Mouse (Mus musculus) intestine, embryonic 14.5 days (tissue): ENCODE results near the gene Tada3. TPM values are rescaled to one million over a fixed set of nuclear protein-coding genes. Genes with fewer than 3 reads are reported as not detected.

Experiments
- ATAC-seq: fragments of 200-750 bp; cut with Nextera tagmentation; replicated peaks from 2 replicates; pipeline ENCODE4 v1.8.0; 2017; ENCODE audit warnings: low read depth, moderate number of reproducible peaks, moderate TSS enrichment, moderate library complexity; ENCODE audit not compliant: low FRiP score, low TSS enrichment
- DNase-seq: peaks from one replicate; pipeline ENCODE4 v3.0.0-alpha.2; 2018; ENCODE audit warnings: low spot score
- H3K27ac ChIP-seq: fragments of 300-500 bp; sonication (generic); 2 replicates; pipeline ENCODE4 v1.5.1; 2014; ENCODE audit warnings: low read depth, mild to moderate bottlenecking, control low read depth
- H3K27me3 ChIP-seq: fragments of 300-500 bp; sonication (generic); replicated peaks from 2 replicates; pipeline ENCODE4 v1.6.1; 2014; ENCODE audit warnings: low read length, control low read depth; ENCODE audit not compliant: control insufficient read depth, insufficient read depth
- H3K36me3 ChIP-seq: fragments of 300-500 bp; sonication (generic); 2 replicates; pipeline ENCODE4 v1.6.1; 2014; ENCODE audit warnings: low read length, control low read depth; ENCODE audit not compliant: control insufficient read depth, insufficient read depth
- H3K4me1 ChIP-seq: fragments of 300-500 bp; sonication (generic); replicated peaks from 2 replicates; pipeline ENCODE4 v1.6.1; 2014; ENCODE audit warnings: low read length, control low read depth, mixed read lengths; ENCODE audit not compliant: control insufficient read depth, insufficient read depth
- H3K4me2 ChIP-seq: fragments of 300-500 bp; sonication (generic); 2 replicates; pipeline ENCODE4 v1.6.1; 2014; ENCODE audit warnings: low read length
- H3K4me3 ChIP-seq: fragments of 300-500 bp; sonication (generic); 2 replicates; pipeline ENCODE4 v1.5.1; 2014; ENCODE audit warnings: low read depth, low read length, control low read depth, mixed read lengths
- H3K9ac ChIP-seq: fragments of 300-500 bp; sonication (generic); 2 replicates; pipeline ENCODE4 v1.6.1; 2014; ENCODE audit warnings: mild to moderate bottlenecking, low read length
- H3K9me3 ChIP-seq: fragments of 300-500 bp; sonication (generic); 2 replicates; pipeline ENCODE4 v1.6.1; 2016; ENCODE audit warnings: low read length, control low read depth; ENCODE audit not compliant: control insufficient read depth
- WGBS: fragments of 180-500 bp; shearing (Covaris S2); extraction: QIAGEN DNeasy Blood & Tissue Kit; methylation state at CpG from one replicate; pipeline ENCODE4 v1.1.7; 2014; 5-methylcytosine and 5-hydroxymethylcytosine counted together
- polyA plus RNA-seq: library from polyadenylated mRNA; unstranded; fragments of >200 nt; fragmentation: Nextera tagmentation; extraction: Ambion mirVana; gene quantifications from 2 replicates; pipeline ENCODE4 v1.2.1, GENCODE M21; 2014

Tada3 gene
- polyA plus RNA-seq, 1 experiment from 2014 or later, result 50.5 TPM

- no peak overlapping the region for H3K4me3 ChIP-seq
- WGBS, result 90% methylated on average over 11 of the region's 11 CpGs
- ATAC-seq (no peak), DNase-seq (no peak)
- no peak overlapping the region for H3K4me2 ChIP-seq
- H3K27me3 ChIP-seq, result no peaks in the 10 kb centered on the region
- H3K27ac ChIP-seq, result no peak overlapping the region
- H3K9ac ChIP-seq, result no peak overlapping the region
- H3K36me3 ChIP-seq, result peaks cover 56% of the 10 kb centered on the region
- no peaks in the 10 kb centered on the region for H3K9me3 ChIP-seq
- peaks cover 10% of the 10 kb centered on the region for H3K4me1 ChIP-seq
Observed at GRCm38 (mm10) chr6:113380480-113380879, 2.8 kb upstream of the Tada3 start.

GRCm38 (mm10) chr6:113379246-113379645, 1.6 kb upstream of the Tada3 start:
- Histone ChIP-seq H3K4me2 (peak overlapping the region; percentile 98), H3K36me3 (peaks cover 56% of the 10 kb centered on the region), H3K9ac (peak overlapping the region; percentile 94), H3K27ac (no peak overlapping the region), H3K4me1 (peaks cover 10% of the 10 kb centered on the region), H3K9me3 (no peaks in the 10 kb centered on the region), H3K4me3 (peak overlapping the region; percentile 68), H3K27me3 (no peaks in the 10 kb centered on the region)
- WGBS, result 79% methylated on average over 6 of the region's 6 CpGs
- DNase-seq, result no peak
- no peak for ATAC-seq

GRCm38 (mm10) chr6:113377172-113377495, 549 bp downstream of the Tada3 start:
- H3K4me2 ChIP-seq, result peak overlapping the region; percentile 98
- H3K4me1 ChIP-seq, result peaks cover 10% of the 10 kb centered on the region
- H3K9me3 ChIP-seq, result no peaks in the 10 kb centered on the region
- WGBS, result 8% methylated on average over 7 of the region's 7 CpGs
- peak overlapping the region; percentile 68 for H3K4me3 ChIP-seq
- no peak for ATAC-seq
- H3K36me3 ChIP-seq, result peaks cover 56% of the 10 kb centered on the region
- peak overlapping the region; percentile 94 for H3K9ac ChIP-seq
- H3K27me3 ChIP-seq, result no peaks in the 10 kb centered on the region
- peak overlapping the region; percentile 97 for H3K27ac ChIP-seq
- no peak for DNase-seq

- H3K9ac ChIP-seq, result no peak overlapping the region
- peaks cover 71% of the 10 kb centered on the region for H3K36me3 ChIP-seq
- no peak overlapping the region for H3K4me3 ChIP-seq
- H3K27ac ChIP-seq, result no peak overlapping the region
- DNase-seq (no peak), ATAC-seq (no peak)
- 90% methylated on average over 4 of the region's 4 CpGs for WGBS
- H3K4me2 ChIP-seq, result no peak overlapping the region
- no peaks in the 10 kb centered on the region for H3K27me3 ChIP-seq
- no peaks in the 10 kb centered on the region for H3K9me3 ChIP-seq
- no peaks in the 10 kb centered on the region; the same call in 1 of the 2 replicates for H3K4me1 ChIP-seq
Observed at GRCm38 (mm10) chr6:113373491-113373890, 4.2 kb downstream of the Tada3 start.

DNA sequence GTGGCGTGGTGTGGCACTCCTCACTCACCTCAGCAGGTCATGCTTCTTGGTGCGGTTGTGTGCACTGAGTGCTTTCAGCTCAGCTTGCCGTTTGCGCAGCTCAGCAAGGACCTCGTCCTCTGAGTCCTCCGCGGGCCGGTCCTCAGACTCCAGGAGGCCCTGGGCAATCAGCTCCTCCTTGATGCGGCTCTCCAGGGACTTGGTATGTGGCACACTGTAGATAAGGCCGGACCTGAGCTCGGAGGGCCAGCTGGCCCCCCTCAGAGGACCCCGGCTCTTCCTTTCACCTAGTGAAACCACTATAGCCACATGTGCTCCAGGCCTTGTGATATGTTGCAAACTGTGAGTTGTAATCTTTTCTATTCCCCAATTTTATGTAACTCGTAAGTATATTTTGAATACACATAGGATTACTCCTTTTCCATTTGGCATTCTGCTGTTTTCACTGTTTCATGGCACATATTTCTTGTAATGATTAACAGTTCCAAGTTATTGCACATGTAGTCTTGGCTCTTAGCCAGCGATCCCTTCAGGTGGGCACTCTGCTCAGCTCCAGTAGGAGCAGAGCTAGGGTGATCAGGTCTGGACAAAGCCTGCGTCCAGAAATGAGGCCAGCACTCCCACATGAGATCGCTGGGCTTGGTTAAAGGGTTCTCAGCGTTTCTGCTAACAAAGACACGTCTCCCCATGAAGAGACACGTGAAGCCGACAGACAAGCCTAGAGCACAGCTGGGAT, 7.3 kb downstream of the Tada3 start:
- no peaks in the 10 kb centered on the region for H3K9me3 ChIP-seq
- no peak overlapping the region for H3K27ac ChIP-seq
- H3K9ac ChIP-seq, result no peak overlapping the region
- DNase-seq (no peak), ATAC-seq (no peak)
- H3K36me3 ChIP-seq, result peaks cover 88% of the 10 kb centered on the region
- WGBS, result 94% methylated on average over 20 of the region's 20 CpGs
- H3K4me1 ChIP-seq, result no peaks in the 10 kb centered on the region
- H3K4me2 ChIP-seq, result no peak overlapping the region
- no peak overlapping the region for H3K4me3 ChIP-seq
- no peaks in the 10 kb centered on the region for H3K27me3 ChIP-seq

- Histone ChIP-seq H3K36me3 (peaks cover 70% of the 10 kb centered on the region), H3K9me3 (no peaks in the 10 kb centered on the region), H3K9ac (no peak overlapping the region), H3K4me1 (no peaks in the 10 kb centered on the region), H3K27me3 (no peaks in the 10 kb centered on the region), H3K4me2 (no peak overlapping the region), H3K4me3 (no peak overlapping the region), H3K27ac (no peak overlapping the region)
- ATAC-seq, result no peak
- 83% methylated on average over 5 of the region's 5 CpGs for WGBS
- DNase-seq, result no peak
Observed at GRCm38 (mm10) chr6:113368577-113368976, 9.1 kb downstream of the Tada3 start.

- DNase-seq (no peak), ATAC-seq (no peak)
- Histone ChIP-seq H3K4me1 (no peaks in the 10 kb centered on the region), H3K4me2 (no peak overlapping the region), H3K27me3 (no peaks in the 10 kb centered on the region), H3K9ac (no peak overlapping the region), H3K27ac (no peak overlapping the region), H3K4me3 (no peak overlapping the region), H3K36me3 (peaks cover 65% of the 10 kb centered on the region), H3K9me3 (no peaks in the 10 kb centered on the region)
- WGBS, result 88% methylated on average over 7 of the region's 7 CpGs
Observed at GRCm38 (mm10) chr6:113368124-113368523, 9.6 kb downstream of the Tada3 start.

DNA sequence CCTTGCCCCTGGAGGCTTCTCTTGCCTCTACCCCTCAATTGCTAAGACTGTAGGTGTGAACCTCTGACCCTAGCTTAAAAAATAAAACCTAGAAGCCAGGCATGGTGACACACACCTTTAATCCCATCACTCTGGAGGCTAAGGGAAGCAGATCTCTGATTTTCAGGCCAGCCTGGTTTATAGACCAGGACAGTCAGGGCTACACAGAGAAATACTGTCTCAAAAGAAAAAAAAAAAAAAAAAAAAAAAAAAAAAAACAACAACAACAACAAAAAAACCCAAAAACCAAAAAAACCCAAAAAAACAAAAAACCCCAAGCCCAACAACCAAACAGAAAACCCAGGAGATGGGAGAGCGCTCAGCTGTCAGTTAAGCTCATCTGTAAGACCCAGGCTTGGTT, 10.1 kb downstream of the Tada3 start:
- Histone ChIP-seq H3K4me2 (no peak overlapping the region), H3K36me3 (peaks cover 60% of the 10 kb centered on the region), H3K4me1 (no peaks in the 10 kb centered on the region), H3K9ac (no peak overlapping the region), H3K27me3 (no peaks in the 10 kb centered on the region), H3K4me3 (no peak overlapping the region), H3K27ac (no peak overlapping the region), H3K9me3 (no peaks in the 10 kb centered on the region)
- WGBS, result 95% methylated on average over 1 of the region's 1 CpGs
- ATAC-seq (no peak), DNase-seq (no peak)

DNA sequence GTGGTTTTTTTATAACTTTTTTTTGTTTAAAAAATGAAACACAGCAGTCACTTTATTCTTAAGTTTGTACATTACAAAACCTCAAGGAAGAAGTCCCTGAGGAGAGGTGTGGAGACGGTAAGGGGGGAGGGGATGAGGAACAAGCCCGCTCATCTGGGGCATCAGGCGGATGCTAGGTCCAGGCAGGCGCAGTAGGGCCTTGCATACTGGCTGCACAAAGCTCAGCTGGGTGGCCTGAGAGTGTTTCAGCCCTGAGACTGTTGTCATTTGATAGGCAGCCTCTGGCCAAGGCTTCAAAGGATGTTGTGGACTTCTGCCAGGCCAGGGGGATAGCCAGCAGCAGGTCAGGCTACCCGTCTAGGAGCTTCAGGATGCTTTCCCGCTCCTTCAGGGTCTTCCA, 11.0 kb downstream of the Tada3 start:
- no peaks in the 10 kb centered on the region for H3K9me3 ChIP-seq
- DNase-seq, result no peak
- no peak overlapping the region for H3K4me3 ChIP-seq
- no peaks in the 10 kb centered on the region for H3K4me1 ChIP-seq
- no peak for ATAC-seq
- no peak overlapping the region for H3K4me2 ChIP-seq
- H3K36me3 ChIP-seq, result peaks cover 51% of the 10 kb centered on the region
- 91% methylated on average over 6 of the region's 6 CpGs for WGBS
- H3K27me3 ChIP-seq, result no peaks in the 10 kb centered on the region
- H3K9ac ChIP-seq, result no peak overlapping the region
- no peak overlapping the region for H3K27ac ChIP-seq
